Mouse (Mus musculus) midbrain, embryonic 12.5 days (tissue): ENCODE measurements around the gene Cyp4a29. TPM values are rescaled to one million over a fixed set of nuclear protein-coding genes. Genes with fewer than 3 reads are reported as not detected.

ENCODE experiments used
- polyA plus RNA-seq: library from polyadenylated mRNA; unstranded; fragments of >200 nt; fragmentation: Nextera tagmentation; extraction: Ambion mirVana; gene quantifications from 2 replicates; pipeline ENCODE4 v1.2.1, GENCODE M21; 2016

Gene Cyp4a29
- polyA plus RNA-seq, 1 experiment from 2014 or later = not detected

Other genes starting within 250 kb of the Cyp4a29 start
- gene Stil, start 241.9 kb upstream of the Cyp4a29 start, polyA plus RNA-seq = 15.7 and 16.4 TPM in 2 replicates
- gene Tal1, start 185.7 kb upstream of the Cyp4a29 start, polyA plus RNA-seq = 9.6 and 9.8 TPM in 2 replicates
- gene Pdzk1ip1, start 153.4 kb upstream of the Cyp4a29 start, polyA plus RNA-seq = 11.8 and 12.9 TPM in 2 replicates
- 1.7 and 1.8 TPM in 2 replicates for gene Cyp4x1, start 107.8 kb upstream of the Cyp4a29 start, polyA plus RNA-seq
- gene Cyp4a12a, start 57.0 kb downstream of the Cyp4a29 start, polyA plus RNA-seq = not detected in 2 replicates
- gene Cyp4a12b, start 169.5 kb downstream of the Cyp4a29 start, polyA plus RNA-seq = not detected in 2 replicates
- not detected in 2 replicates for gene Cyp4a30b, start 210.5 kb downstream of the Cyp4a29 start, polyA plus RNA-seq